ENCODE assay signal across 10 mouse cellular contexts in genomic region chr11:102334973-102335700, GRCm38 (mm10). TPM values are rescaled to one million over a fixed set of nuclear protein-coding genes. Genes with fewer than 3 reads are reported as not detected.
A peak's percentile ranks its signal among the peaks of the same experiment; 100 is the strongest.
DNase-seq lines count a peak whose midpoint lies in the region; ATAC-seq and TF ChIP-seq lines count a peak whose summit lies in the region.
"Had no signal": no experiment of that assay in that cellular context is flagged by ENCODE, and none has a peak within 500 bp of the region (broad histone marks: within the 10 kb centered on the region; RNA-seq: fewer than 3 reads in every experiment).

No protein-coding gene starts in this region.

- no peak overlapping the region for H3K4me2 ChIP-seq in stomach, embryonic 14.5 days (replicated peaks; ENCODE audit: low read depth, low read length)
- no peak overlapping the region for H3K4me2 ChIP-seq in stomach, postnatal 0 days (replicated peaks; ENCODE audit: low read depth)
- H3K4me2 ChIP-seq in kidney, postnatal 0 days (ENCODE audit: low read length): 0 out of 2 replicates have a peak overlapping the region, but pooled peaks have one; percentile 3

- H3K27ac ChIP-seq in stomach, embryonic 14.5 days (ENCODE audit: low read length): 0 out of 2 replicates have a peak overlapping the region, but pooled peaks have one; percentile 15
- no peak overlapping the region for H3K27ac ChIP-seq in stomach, postnatal 0 days (replicated peaks)
- H3K27ac ChIP-seq in kidney, postnatal 0 days: 0 out of 2 replicates have a peak overlapping the region, but pooled peaks have one; percentile 25

- H3K9ac ChIP-seq in stomach, embryonic 14.5 days (replicated peaks; ENCODE audit: low read depth, low read length): no peak overlapping the region
- H3K9ac ChIP-seq in stomach, postnatal 0 days (ENCODE audit: low read length): no peak overlapping the region
- no peak overlapping the region for H3K9ac ChIP-seq in kidney, postnatal 0 days (ENCODE audit: low read depth, low read length)
- H3K9ac ChIP-seq: liver, postnatal 0 days had no signal

- WGBS in stomach, embryonic 14.5 days: 32% methylated on average over 9 of the region's 9 CpGs
- 22% methylated on average over 9 of the region's 9 CpGs for WGBS in stomach, postnatal 0 days
- 35% methylated on average over 9 of the region's 9 CpGs for WGBS in kidney, postnatal 0 days

- no peak for TF ChIP-seq CTCF in stomach, postnatal 0 days (IDR thresholded peaks at IDR 0.05; ENCODE audit: low read depth)
- TF ChIP-seq CTCF in kidney, postnatal 0 days (IDR thresholded peaks at IDR 0.05; ENCODE audit: low read depth): no peak

- peak; percentile 30 to 45 for DNase-seq in cerebellum, postnatal 25 days
- no peak for DNase-seq in cerebellum, adult 9-11 months
- DNase-seq in stomach, postnatal 0 days (ENCODE audit: low spot score): no peak
- DNase-seq in kidney, postnatal 0 days (ENCODE audit: low spot score): peak; percentile 47
- no peak for DNase-seq in layer of hippocampus, postnatal 14 days (ENCODE audit: low spot score in 2 of 2)
- no peak for DNase-seq in layer of hippocampus, adult 9-10 months (ENCODE audit: low spot score)
- no peak for DNase-seq in spleen, adult 12 weeks (ENCODE audit: low spot score)
- DNase-seq: liver, postnatal 0 days had no signal

- H3K27me3 ChIP-seq in stomach, embryonic 14.5 days (ENCODE audit: control insufficient read depth, insufficient read depth, low read length): no peaks in the 10 kb centered on the region
- no peaks in the 10 kb centered on the region for H3K27me3 ChIP-seq in stomach, postnatal 0 days (ENCODE audit: control insufficient read depth, insufficient read depth, low read length)
- no peaks in the 10 kb centered on the region for H3K27me3 ChIP-seq in kidney, postnatal 0 days (ENCODE audit: insufficient read depth, low read length)

- TF ChIP-seq EP300 in stomach, postnatal 0 days (optimal IDR thresholded peaks at IDR 0.05): no peak

- H3K9me3 ChIP-seq in stomach, embryonic 14.5 days (ENCODE audit: control insufficient read depth, low read depth, low read length): no peaks in the 10 kb centered on the region
- no peaks in the 10 kb centered on the region for H3K9me3 ChIP-seq in stomach, postnatal 0 days (ENCODE audit: control insufficient read depth, low read length)
- no peaks in the 10 kb centered on the region for H3K9me3 ChIP-seq in kidney, postnatal 0 days (replicated peaks; ENCODE audit: low read length)

- H3K4me3 ChIP-seq in stomach, embryonic 14.5 days (ENCODE audit: low read depth, low read length): no peak overlapping the region
- no peak overlapping the region for H3K4me3 ChIP-seq in stomach, postnatal 0 days (ENCODE audit: low read depth, low read length)
- no peak overlapping the region for H3K4me3 ChIP-seq in kidney, postnatal 0 days (replicated peaks; ENCODE audit: low read depth, low read length)

- no peaks in the 10 kb centered on the region for H3K4me1 ChIP-seq in stomach, embryonic 14.5 days (ENCODE audit: control insufficient read depth, insufficient read depth, low read length)
- H3K4me1 ChIP-seq in stomach, postnatal 0 days (replicated peaks; ENCODE audit: control insufficient read depth, insufficient read depth): no peaks in the 10 kb centered on the region
- no peaks in the 10 kb centered on the region; the same call in 1 of the 2 replicates for H3K4me1 ChIP-seq in kidney, postnatal 0 days (replicated peaks; ENCODE audit: insufficient read depth, low read length)

- H3K36me3 ChIP-seq in stomach, embryonic 14.5 days (ENCODE audit: control insufficient read depth, insufficient read depth, low read length): no peaks in the 10 kb centered on the region
- no peaks in the 10 kb centered on the region for H3K36me3 ChIP-seq in stomach, postnatal 0 days (ENCODE audit: control insufficient read depth, insufficient read depth, low read length)
- no peaks in the 10 kb centered on the region for H3K36me3 ChIP-seq in kidney, postnatal 0 days (ENCODE audit: insufficient read depth, low read length)

- ATAC-seq in stomach, embryonic 14.5 days (ENCODE audit: insufficient number of reproducible peaks, insufficient read depth, low FRiP score, low read depth): no peak
- ATAC-seq in stomach, postnatal 0 days (ENCODE audit: low FRiP score, low TSS enrichment): no peak
- no peak for ATAC-seq in kidney, postnatal 0 days (replicated peaks; ENCODE audit: low FRiP score, low read depth)
- ATAC-seq: liver, postnatal 0 days had no signal

RNA-seq across cellular contexts. Expression of gene Ubtf, which starts 15.6 kb away (rescaled TPM):
- 77.3 and 87.2 TPM in 2 replicates for polyA plus RNA-seq in stomach, embryonic 14.5 days (2014; fragmentation: Nextera tagmentation; extraction: Ambion mirVana)
- 46.6 and 46.7 TPM in 2 replicates for polyA plus RNA-seq in stomach, postnatal 0 days (2015; fragmentation: Nextera tagmentation; extraction: Ambion mirVana)
- polyA plus RNA-seq in kidney, postnatal 0 days (2015; fragmentation: Nextera tagmentation; extraction: Ambion mirVana): 75.5 and 80.8 TPM in 2 replicates
- 100 to 1,000 TPM; 120 to 121 TPM for total RNA-seq in layer of hippocampus, postnatal 14 days (2021)

RNA-seq across cellular contexts. Expression of gene Slc4a1, which starts 30.9 kb away (rescaled TPM):
- 4.2 and 4.6 TPM in 2 replicates for polyA plus RNA-seq in stomach, embryonic 14.5 days (2014; fragmentation: Nextera tagmentation; extraction: Ambion mirVana)
- polyA plus RNA-seq in stomach, postnatal 0 days (2015; fragmentation: Nextera tagmentation; extraction: Ambion mirVana): 0.72 and 1.1 TPM in 2 replicates
- polyA plus RNA-seq in kidney, postnatal 0 days (2015; fragmentation: Nextera tagmentation; extraction: Ambion mirVana): 7.4 and 8.0 TPM in 2 replicates
- total RNA-seq in layer of hippocampus, postnatal 14 days (2021): under 1 TPM; 0.50 to 0.60 TPM
- polyA plus RNA-seq: C2C12 had no signal

RNA-seq across cellular contexts. Expression of gene Atxn7l3, which starts 38.7 kb away (rescaled TPM):
- polyA plus RNA-seq in stomach, embryonic 14.5 days (2014; fragmentation: Nextera tagmentation; extraction: Ambion mirVana): 18.7 and 19.0 TPM in 2 replicates
- 6.9 and 7.3 TPM in 2 replicates for polyA plus RNA-seq in stomach, postnatal 0 days (2015; fragmentation: Nextera tagmentation; extraction: Ambion mirVana)
- 9.6 and 9.7 TPM in 2 replicates for polyA plus RNA-seq in kidney, postnatal 0 days (2015; fragmentation: Nextera tagmentation; extraction: Ambion mirVana)
- 100 to 1,000 TPM; 152 to 160 TPM for total RNA-seq in layer of hippocampus, postnatal 14 days (2021)

RNA-seq across cellular contexts. Expression of gene Tmub2, which starts 50.4 kb away (rescaled TPM):
- polyA plus RNA-seq in stomach, embryonic 14.5 days (2014; fragmentation: Nextera tagmentation; extraction: Ambion mirVana): 53.0 and 55.0 TPM in 2 replicates
- polyA plus RNA-seq in stomach, postnatal 0 days (2015; fragmentation: Nextera tagmentation; extraction: Ambion mirVana): 30.3 and 31.3 TPM in 2 replicates
- 46.1 and 49.1 TPM in 2 replicates for polyA plus RNA-seq in kidney, postnatal 0 days (2015; fragmentation: Nextera tagmentation; extraction: Ambion mirVana)
- 10 to 100 TPM; 59.3 to 60.6 TPM for total RNA-seq in layer of hippocampus, postnatal 14 days (2021)

RNA-seq across cellular contexts. Expression of gene Rundc3a, which starts 58.1 kb away (rescaled TPM):
- polyA plus RNA-seq in stomach, embryonic 14.5 days (2014; fragmentation: Nextera tagmentation; extraction: Ambion mirVana): 7.9 and 9.7 TPM in 2 replicates
- polyA plus RNA-seq in stomach, postnatal 0 days (2015; fragmentation: Nextera tagmentation; extraction: Ambion mirVana): 5.1 and 5.9 TPM in 2 replicates
- polyA plus RNA-seq in kidney, postnatal 0 days (2015; fragmentation: Nextera tagmentation; extraction: Ambion mirVana): 7.0 and 9.2 TPM in 2 replicates
- total RNA-seq in layer of hippocampus, postnatal 14 days (2021): 100 to 1,000 TPM; 413 to 422 TPM

Comparison
In these comparisons a context has a peak if more than half of its experiments do, and no peak if none do; other contexts are left out.
1. DNase-seq: peak in cerebellum, postnatal 25 days (2 of 2) and kidney, postnatal 0 days (single experiment); none in cerebellum, adult 9-11 months (single experiment), stomach, postnatal 0 days (single experiment), layer of hippocampus, postnatal 14 days (0 of 2), layer of hippocampus, adult 9-10 months (single experiment) and spleen, adult 12 weeks (single experiment).